Mouse (Mus musculus) thymus, postnatal 4 days (tissue): ENCODE results near the gene Prkd2.

ENCODE experiments used
- DNase-seq: peaks from one replicate; pipeline ENCODE4 v3.0.0; 2021

Prkd2 gene

DNA sequence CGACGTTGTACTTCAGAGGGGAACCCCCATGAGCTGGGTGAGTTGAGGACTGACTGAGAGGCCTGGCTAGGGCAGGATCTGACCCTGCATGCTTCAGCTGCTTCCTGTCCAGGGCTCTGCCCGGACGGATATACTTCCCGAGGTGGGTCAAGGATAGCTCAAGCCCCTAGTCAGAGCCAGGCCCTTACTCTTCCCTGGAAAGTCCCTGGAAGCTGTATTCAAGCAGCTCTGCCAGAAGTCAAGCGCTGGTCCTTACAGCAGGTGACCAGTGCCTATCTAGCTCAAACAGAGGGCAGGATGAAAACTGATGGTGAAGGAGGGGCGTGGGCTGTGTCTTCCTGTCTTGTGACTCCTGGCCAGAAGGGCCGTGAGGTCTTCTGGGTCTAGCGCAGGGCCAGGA lies 12.3 kb upstream of the Prkd2 start:
- no peak for DNase-seq

GRCm38 (mm10) chr7:16837916-16838803 lies 4.5 kb upstream of the Prkd2 start:
- no peak for DNase-seq

- DNase-seq, result no peak
Observed at GRCm38 (mm10) chr7:16838804-16839426, 3.8 kb upstream of the Prkd2 start.

DNA sequence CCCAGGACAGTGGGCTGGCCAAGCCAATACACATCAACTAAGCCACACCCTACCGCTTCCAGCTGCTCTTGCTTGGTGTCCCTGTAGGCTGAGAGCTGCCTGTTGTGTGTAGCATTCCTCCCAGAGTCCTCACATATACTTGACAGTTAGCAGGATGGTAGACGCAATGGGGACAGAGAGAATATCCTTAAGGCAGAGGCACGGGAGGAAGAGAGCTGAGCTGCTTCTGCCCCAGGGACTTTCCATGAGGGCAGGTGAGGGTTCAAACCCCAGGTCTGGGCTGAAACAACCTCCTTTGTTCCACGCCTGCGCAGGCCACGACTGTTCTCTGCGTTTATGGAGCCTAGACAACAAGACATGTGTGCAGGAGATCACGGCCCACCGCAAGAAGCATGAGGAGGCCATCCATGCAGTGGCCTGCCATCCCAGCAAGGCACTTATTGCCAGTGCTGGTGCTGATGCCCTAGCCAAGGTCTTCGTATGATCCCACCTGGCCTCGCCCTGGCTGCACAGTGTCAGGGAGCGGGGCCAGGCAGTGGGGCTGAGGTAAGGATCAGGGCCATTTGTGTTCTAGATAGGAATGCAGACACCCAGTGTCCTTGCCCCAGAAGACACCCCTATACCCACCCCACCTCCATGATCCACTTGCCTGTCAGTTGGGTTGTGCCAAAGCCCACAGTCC lies 3.1 kb upstream of the Prkd2 start:
- no peak for DNase-seq

- DNase-seq, result no peak
Observed at GRCm38 (mm10) chr7:16840109-16840491, 2.6 kb upstream of the Prkd2 start.

- DNase-seq, result peak; percentile 64
Observed at GRCm38 (mm10) chr7:16841078-16841477, 1.6 kb upstream of the Prkd2 start.

GRCm38 (mm10) chr7:16841561-16842560 lies 841 bp upstream of the Prkd2 start:
- DNase-seq, result peak; percentile 83

DNA sequence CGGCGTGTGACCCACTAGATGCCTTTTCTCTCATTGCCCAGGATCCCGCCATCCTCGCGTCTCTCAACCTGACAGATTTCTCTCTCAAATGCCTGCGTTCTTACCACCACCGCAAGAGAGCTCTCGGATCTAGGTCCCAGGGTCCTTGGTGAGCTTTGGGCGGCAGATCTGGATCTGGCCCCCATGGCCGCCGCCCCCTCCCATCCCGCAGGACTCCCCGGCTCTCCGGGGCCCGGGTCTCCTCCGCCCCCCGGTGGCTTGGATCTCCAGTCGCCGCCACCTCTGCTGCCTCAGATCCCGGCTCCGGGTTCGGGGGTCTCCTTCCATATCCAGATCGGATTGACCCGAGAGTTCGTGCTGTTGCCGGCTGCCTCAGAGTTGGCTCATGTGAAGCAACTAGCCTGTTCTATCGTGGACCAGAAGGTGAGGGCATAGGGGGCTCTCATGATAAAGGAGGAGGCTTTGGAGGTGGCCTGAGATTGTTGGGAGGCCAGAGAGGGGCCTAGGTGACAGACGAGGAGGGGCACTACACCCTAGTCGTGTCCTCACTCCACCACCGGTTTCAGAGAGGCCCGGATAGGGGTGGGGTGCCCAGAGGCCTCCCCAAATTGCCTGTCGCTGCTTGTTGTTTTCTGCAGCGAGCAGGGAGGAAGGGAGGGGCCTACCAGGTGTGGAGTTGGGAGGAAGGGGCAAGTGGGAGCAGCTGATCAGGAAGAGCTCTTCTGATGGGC lies 904 bp downstream of the Prkd2 start:
- peak; percentile 81 for DNase-seq

DNA sequence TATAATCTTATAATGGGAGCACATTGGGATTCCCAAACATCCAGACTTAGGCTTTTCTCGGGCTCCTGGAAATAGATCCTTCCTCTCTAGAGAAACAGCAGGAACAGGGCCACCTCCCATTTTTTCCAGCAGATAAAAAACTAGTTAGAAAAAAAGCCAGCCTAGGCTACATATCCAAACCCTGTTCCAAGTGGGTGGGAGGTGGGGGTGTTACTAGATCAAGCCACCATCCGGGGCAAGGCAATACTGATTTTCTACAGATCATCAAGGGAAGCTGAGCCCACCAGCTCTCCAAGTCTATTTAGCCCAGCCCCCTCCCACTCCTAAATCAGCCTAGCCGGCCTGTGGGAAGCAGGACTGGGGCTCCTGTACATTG lies 2.0 kb downstream of the Prkd2 start:
- DNase-seq, result no peak

DNA sequence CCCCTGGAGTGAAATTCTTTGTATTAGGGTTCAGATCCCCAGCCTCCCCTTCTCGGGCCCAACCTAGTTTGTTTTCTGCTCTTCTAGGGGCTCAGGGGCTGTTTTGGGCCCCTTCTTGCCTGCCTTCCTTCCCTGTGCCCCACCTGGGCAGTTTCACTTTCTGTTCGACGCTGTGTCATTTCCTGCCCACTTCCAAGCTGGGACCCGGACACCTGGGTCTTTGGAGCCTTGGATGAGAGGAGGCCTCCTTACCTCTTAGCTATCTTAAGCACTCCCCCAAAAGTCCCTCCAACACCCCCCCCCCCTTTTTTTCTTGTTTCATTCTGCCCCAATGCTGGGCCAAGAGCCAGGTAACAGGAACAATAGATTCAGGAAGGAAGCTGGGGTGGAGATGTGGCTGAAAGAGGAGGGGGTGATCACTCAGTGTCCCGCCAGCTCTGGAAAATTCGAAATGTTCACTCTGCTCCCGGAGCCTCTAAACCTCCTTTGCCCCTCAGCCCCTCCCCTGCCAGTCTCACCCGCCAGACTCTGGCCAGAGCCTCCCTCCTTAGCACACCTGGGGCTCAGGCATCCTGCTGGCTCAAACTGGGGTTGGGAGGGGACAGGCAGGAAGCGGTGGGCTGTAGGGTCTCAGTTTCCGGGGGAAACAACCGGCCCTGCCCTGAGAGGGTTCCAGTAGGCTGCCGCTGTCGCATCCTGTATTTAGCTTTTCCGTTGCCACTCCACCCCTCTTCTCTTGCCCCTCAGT lies 2.5 kb downstream of the Prkd2 start:
- peak; percentile 79 for DNase-seq

- DNase-seq, result no peak
Observed at GRCm38 (mm10) chr7:16845820-16846167, 3.1 kb downstream of the Prkd2 start.

DNA sequence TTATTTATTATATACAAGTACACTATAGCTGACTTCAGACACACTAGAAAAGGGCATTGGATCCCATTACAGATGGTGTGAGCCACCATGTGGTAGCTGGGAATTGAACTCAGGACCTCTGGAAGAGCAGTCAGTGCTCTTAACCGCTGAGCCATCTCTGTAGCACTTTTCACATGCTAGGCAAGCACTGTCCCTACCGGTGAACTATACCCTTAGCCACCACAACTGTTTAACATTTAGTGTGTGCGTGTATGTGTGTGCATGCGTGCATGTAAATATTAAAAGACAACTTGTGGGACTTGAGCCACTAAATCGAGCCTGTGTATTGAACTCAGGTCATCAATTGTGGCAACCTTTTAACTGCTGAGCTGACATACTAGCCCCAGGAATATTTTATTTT lies 4.1 kb downstream of the Prkd2 start:
- peak; percentile 6 for DNase-seq

GRCm38 (mm10) chr7:16847507-16847906 lies 4.8 kb downstream of the Prkd2 start:
- DNase-seq, result peak; percentile 27

GRCm38 (mm10) chr7:16848579-16848978 lies 5.9 kb downstream of the Prkd2 start:
- DNase-seq, result peak; percentile 76

DNA sequence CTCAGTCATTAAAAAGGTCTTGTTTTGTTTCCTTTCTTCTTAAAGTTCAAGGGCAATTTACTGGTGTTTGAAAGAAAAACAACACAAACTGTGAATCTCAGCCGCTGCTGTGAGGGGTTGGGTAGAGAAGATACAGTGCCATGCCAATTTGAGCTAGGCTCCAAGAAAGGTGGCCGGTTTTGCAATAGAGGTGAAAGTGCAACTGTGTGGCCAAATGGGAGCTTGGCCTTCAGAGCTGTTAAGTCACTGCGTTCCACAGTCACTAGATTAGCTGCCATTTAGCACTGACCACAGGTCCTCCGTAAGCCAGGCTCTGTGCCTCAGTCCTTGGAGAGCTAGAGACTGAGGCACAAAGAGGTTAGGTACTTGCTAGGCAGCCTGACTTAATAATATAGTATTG lies 8.9 kb downstream of the Prkd2 start:
- no peak for DNase-seq

GRCm38 (mm10) chr7:16853302-16853831 lies 10.7 kb downstream of the Prkd2 start:
- peak; percentile 28 for DNase-seq

GRCm38 (mm10) chr7:16858336-16858735 lies 15.6 kb downstream of the Prkd2 start:
- DNase-seq, result peak; percentile 81

- peak; percentile 81 for DNase-seq
Observed at GRCm38 (mm10) chr7:16859902-16860651, 17.4 kb downstream of the Prkd2 start.

DNA sequence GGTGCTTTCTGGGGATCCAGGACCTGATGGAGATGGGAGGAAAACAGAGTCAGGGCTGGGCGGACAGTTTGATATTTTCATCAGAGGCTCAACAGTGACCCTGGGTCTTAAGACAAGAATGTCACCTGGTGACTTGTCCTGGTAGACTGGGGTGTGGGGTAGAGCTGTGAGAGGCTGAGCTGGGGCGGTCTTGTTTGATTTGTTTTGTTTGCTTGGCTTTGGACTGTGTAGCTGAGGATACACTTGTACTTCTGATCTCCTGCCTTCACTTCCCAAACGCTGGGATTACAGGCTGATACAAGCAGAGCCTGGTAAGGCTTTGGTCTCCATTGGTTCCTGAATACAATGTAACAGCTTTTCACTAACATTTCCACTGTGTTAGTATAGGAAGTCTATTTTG lies 24.8 kb downstream of the Prkd2 start:
- no peak for DNase-seq

DNA sequence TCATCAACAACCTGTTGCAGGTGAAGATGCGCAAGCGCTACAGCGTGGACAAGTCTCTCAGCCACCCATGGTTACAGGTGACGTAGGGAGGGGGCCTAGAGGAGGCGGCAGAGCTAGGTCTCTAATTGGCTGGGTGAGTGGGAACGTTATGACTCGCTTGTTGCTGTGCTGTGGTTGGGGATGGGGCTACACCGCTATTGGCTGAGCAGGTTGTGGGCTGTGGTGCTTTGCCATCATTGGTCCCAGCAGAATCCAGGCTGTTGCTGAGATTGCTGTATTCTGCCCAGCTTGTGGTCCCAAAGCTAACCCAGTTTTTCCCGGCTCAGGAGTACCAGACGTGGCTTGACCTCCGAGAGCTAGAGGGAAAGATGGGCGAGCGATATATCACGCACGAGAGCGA lies 26.8 kb downstream of the Prkd2 start:
- no peak for DNase-seq
